Mouse (Mus musculus): ENCODE results near the gene AC131692.1. TPM values are rescaled to one million over a fixed set of nuclear protein-coding genes. Genes with fewer than 3 reads are reported as not detected.
A peak's percentile ranks its signal among the peaks of the same experiment; 100 is the strongest.

Gene AC131692.1
- polyA plus RNA-seq, 1 experiment = 0.19 TPM

GRCm38 (mm10) chr19:6052516-6052915 is 41.7 kb upstream of the AC131692.1 start:
- Histone ChIP-seq H3K36me3 (ENCODE audit: control insufficient read depth, insufficient read depth, low read length) (peaks cover 65% of the 10 kb centered on the region), H3K27ac (ENCODE audit: insufficient read depth, low read length) (no peak overlapping the region), H3K4me1 (ENCODE audit: control insufficient read depth, insufficient read depth, insufficient read length) (peaks cover 17% of the 10 kb centered on the region), H3K4me3 (ENCODE audit: extremely low read depth, insufficient read depth, insufficient read length) (no peak overlapping the region), H3K27me3 (ENCODE audit: control insufficient read depth, insufficient read depth, low read length) (no peaks in the 10 kb centered on the region)
- no peak for TF ChIP-seq CTCF (IDR thresholded peaks at IDR 0.05; ENCODE audit: extremely low read depth, insufficient read depth, insufficient read length, insufficient replicate concordance)
- no peak for TF ChIP-seq POLR2A (IDR thresholded peaks at IDR 0.05; ENCODE audit: low read depth, low read length)
- DNase-seq (ENCODE audit: low read depth in 1 of 2, low spot score in 2 of 2) = no peak
- WGBS = 89% methylated on average over 7 of the region's 7 CpGs

GRCm38 (mm10) chr19:6054296-6054695 is 39.9 kb upstream of the AC131692.1 start:
- TF ChIP-seq CTCF (IDR thresholded peaks at IDR 0.05; ENCODE audit: extremely low read depth, insufficient read depth, insufficient read length, insufficient replicate concordance) (no peak), POLR2A (IDR thresholded peaks at IDR 0.05; ENCODE audit: low read depth, low read length) (no peak)
- 77% methylated on average over 5 of the region's 5 CpGs for WGBS
- Histone ChIP-seq H3K27me3 (ENCODE audit: control insufficient read depth, insufficient read depth, low read length) (no peaks in the 10 kb centered on the region), H3K4me1 (ENCODE audit: control insufficient read depth, insufficient read depth, insufficient read length) (peaks cover 12% of the 10 kb centered on the region; the same call in 1 of the 2 replicates), H3K36me3 (ENCODE audit: control insufficient read depth, insufficient read depth, low read length) (peaks cover 59% of the 10 kb centered on the region), H3K27ac (ENCODE audit: insufficient read depth, low read length) (no peak overlapping the region), H3K4me3 (ENCODE audit: extremely low read depth, insufficient read depth, insufficient read length) (no peak overlapping the region)
- no peak for DNase-seq (ENCODE audit: low read depth in 1 of 2, low spot score in 2 of 2)

- Histone ChIP-seq H3K27me3 (ENCODE audit: control insufficient read depth, insufficient read depth, low read length) (no peaks in the 10 kb centered on the region), H3K4me3 (ENCODE audit: extremely low read depth, insufficient read depth, insufficient read length) (peak overlapping the region; percentile 94; the same call in 1 of the 2 replicates), H3K27ac (ENCODE audit: insufficient read depth, low read length) (no peak overlapping the region), H3K4me1 (ENCODE audit: control insufficient read depth, insufficient read depth, insufficient read length) (no peaks in the 10 kb centered on the region; the same call in 1 of the 2 replicates), H3K36me3 (ENCODE audit: control insufficient read depth, insufficient read depth, low read length) (peaks cover 37% of the 10 kb centered on the region)
- TF ChIP-seq CTCF (IDR thresholded peaks at IDR 0.05; ENCODE audit: extremely low read depth, insufficient read depth, insufficient read length, insufficient replicate concordance) = no peak
- no peak for TF ChIP-seq POLR2A (IDR thresholded peaks at IDR 0.05; ENCODE audit: low read depth, low read length)
- DNase-seq (ENCODE audit: low read depth in 1 of 2, low spot score in 2 of 2) = no peak
- 55% methylated on average over 4 of the region's 4 CpGs for WGBS
Measured at GRCm38 (mm10) chr19:6056696-6057095, 37.5 kb upstream of the AC131692.1 start.

GRCm38 (mm10) chr19:6057313-6058096 is 36.7 kb upstream of the AC131692.1 start, which contains the start of the genes Mrpl49 and Fau:
Gene Mrpl49, minus strand, starts transcription at chr19:6057785.
Gene Fau, plus strand, starts transcription at chr19:6057844.
- H3K27ac ChIP-seq (ENCODE audit: insufficient read depth, low read length) = peak within 1 kb of the TSS; percentile 81

GRCm38 (mm10) chr19:6058513-6058912 is 35.7 kb upstream of the AC131692.1 start:
- Histone ChIP-seq H3K4me3 (ENCODE audit: extremely low read depth, insufficient read depth, insufficient read length) (peak overlapping the region; percentile 90; the same call in 1 of the 2 replicates), H3K27me3 (ENCODE audit: control insufficient read depth, insufficient read depth, low read length) (no peaks in the 10 kb centered on the region), H3K36me3 (ENCODE audit: control insufficient read depth, insufficient read depth, low read length) (peaks cover 20% of the 10 kb centered on the region), H3K27ac (ENCODE audit: insufficient read depth, low read length) (no peak overlapping the region), H3K4me1 (ENCODE audit: control insufficient read depth, insufficient read depth, insufficient read length) (peaks cover 6% of the 10 kb centered on the region; the same call in 1 of the 2 replicates)
- DNase-seq (ENCODE audit: low read depth in 1 of 2, low spot score in 2 of 2) = no peak
- WGBS = 33% methylated on average over 5 of the region's 5 CpGs
- no peak for TF ChIP-seq POLR2A (IDR thresholded peaks at IDR 0.05; ENCODE audit: low read depth, low read length)
- no peak for TF ChIP-seq CTCF (IDR thresholded peaks at IDR 0.05; ENCODE audit: extremely low read depth, insufficient read depth, insufficient read length, insufficient replicate concordance)

More at GRCm38 (mm10) chr19:6057313-6058096, 36.7 kb upstream of the AC131692.1 start, which contains the start of the genes Mrpl49 and Fau:
- H3K4me3 ChIP-seq (ENCODE audit: extremely low read depth, insufficient read depth, insufficient read length) = peak within 1 kb of the TSS; percentile 94
- peaks cover 4% of the 10 kb centered on the region; the same call in 1 of the 2 replicates for H3K4me1 ChIP-seq (ENCODE audit: control insufficient read depth, insufficient read depth, insufficient read length)
- DNase-seq (ENCODE audit: low read depth in 1 of 2, low spot score in 2 of 2) = peak; percentile 95 to 99
- H3K27me3 ChIP-seq (ENCODE audit: control insufficient read depth, insufficient read depth, low read length) = no peaks in the 10 kb centered on the region
- peaks cover 29% of the 10 kb centered on the region for H3K36me3 ChIP-seq (ENCODE audit: control insufficient read depth, insufficient read depth, low read length)
- TF ChIP-seq CTCF (IDR thresholded peaks at IDR 0.05; ENCODE audit: extremely low read depth, insufficient read depth, insufficient read length, insufficient replicate concordance) (no peak), POLR2A (IDR thresholded peaks at IDR 0.05; ENCODE audit: low read depth, low read length) (peak; percentile 78)
- WGBS = under 1% methylated on average over 63 of the region's 63 CpGs

- Histone ChIP-seq H3K27me3 (ENCODE audit: control insufficient read depth, insufficient read depth, low read length) (no peaks in the 10 kb centered on the region), H3K27ac (ENCODE audit: insufficient read depth, low read length) (no peak overlapping the region), H3K4me3 (ENCODE audit: extremely low read depth, insufficient read depth, insufficient read length) (no peak overlapping the region), H3K36me3 (ENCODE audit: control insufficient read depth, insufficient read depth, low read length) (peaks cover 15% of the 10 kb centered on the region), H3K4me1 (ENCODE audit: control insufficient read depth, insufficient read depth, insufficient read length) (peaks cover 6% of the 10 kb centered on the region; the same call in 1 of the 2 replicates)
- 88% methylated on average over 5 of the region's 5 CpGs for WGBS
- TF ChIP-seq CTCF (IDR thresholded peaks at IDR 0.05; ENCODE audit: extremely low read depth, insufficient read depth, insufficient read length, insufficient replicate concordance) (no peak), POLR2A (IDR thresholded peaks at IDR 0.05; ENCODE audit: low read depth, low read length) (no peak)
- no peak for DNase-seq (ENCODE audit: low read depth in 1 of 2, low spot score in 2 of 2)
Measured at GRCm38 (mm10) chr19:6058966-6059365, 35.3 kb upstream of the AC131692.1 start.

Data from spleen, adult 2 months (tissue).